Mouse (Mus musculus) liver, embryonic 16.5 days (tissue): ENCODE results near the gene Tmem206. TPM values are rescaled to one million over a fixed set of nuclear protein-coding genes. Genes with fewer than 3 reads are reported as not detected.

ENCODE experiments used
- ATAC-seq: fragments of 200-750 bp; cut with Nextera tagmentation; 2 replicates; pipeline ENCODE4 v1.8.0; 2017; ENCODE audit warnings: low read depth, mild to moderate bottlenecking, moderate number of reproducible peaks, moderate library complexity
- H3K27ac ChIP-seq: fragments of 300-500 bp; sonication (generic); 2 replicates; pipeline ENCODE4 v1.5.1; 2014; ENCODE audit warnings: mild to moderate bottlenecking, low read length
- H3K27me3 ChIP-seq: fragments of 300-500 bp; sonication (generic); 2 replicates; pipeline ENCODE4 v1.6.1; 2014; ENCODE audit warnings: low read depth, low read length, mixed read lengths; ENCODE audit not compliant: control insufficient read depth, insufficient read depth
- H3K36me3 ChIP-seq: fragments of 300-500 bp; sonication (generic); 2 replicates; pipeline ENCODE4 v1.6.1; 2014; ENCODE audit warnings: mild to moderate bottlenecking; ENCODE audit not compliant: control insufficient read depth, insufficient read depth
- H3K4me1 ChIP-seq: fragments of 300-500 bp; sonication (generic); 2 replicates; pipeline ENCODE4 v1.6.1; 2014; ENCODE audit warnings: low read depth, low read length, mixed read lengths; ENCODE audit not compliant: control insufficient read depth
- H3K4me2 ChIP-seq: fragments of 300-500 bp; sonication (generic); 2 replicates; pipeline ENCODE4 v1.6.1; 2014; ENCODE audit warnings: low read depth, low read length, mixed read lengths
- H3K4me3 ChIP-seq: fragments of 300-500 bp; sonication (generic); 2 replicates; pipeline ENCODE4 v1.5.1; 2014; ENCODE audit warnings: low read depth, mild to moderate bottlenecking, low read length
- H3K9ac ChIP-seq: fragments of 300-500 bp; sonication (generic); 2 replicates; pipeline ENCODE4 v1.6.1; 2014; ENCODE audit warnings: low read depth, low read length
- H3K9me3 ChIP-seq: fragments of 300-500 bp; sonication (generic); replicated peaks from 2 replicates; pipeline ENCODE4 v1.6.1; 2016; ENCODE audit warnings: low read length; ENCODE audit not compliant: control insufficient read depth
- WGBS: fragments of 180-500 bp; shearing (Covaris S2); extraction: QIAGEN DNeasy Blood & Tissue Kit; methylation state at CpG from one replicate; pipeline ENCODE4 v1.1.7; 2014; ENCODE audit not compliant: insufficient replicate concordance; 5-methylcytosine and 5-hydroxymethylcytosine counted together
- polyA plus RNA-seq: library from polyadenylated mRNA; unstranded; fragments of >200 nt; fragmentation: Nextera tagmentation; extraction: Ambion mirVana; gene quantifications from 2 replicates; pipeline ENCODE4 v1.2.1, GENCODE M21; 2015

Gene Tmem206
- polyA plus RNA-seq, 1 experiment from 2014 or later, result 6.1 TPM

- Histone ChIP-seq H3K9ac (no peak overlapping the region), H3K36me3 (no peaks in the 10 kb centered on the region), H3K27me3 (no peaks in the 10 kb centered on the region), H3K4me3 (no peak overlapping the region), H3K4me1 (peaks cover 16% of the 10 kb centered on the region), H3K27ac (no peak overlapping the region), H3K9me3 (no peaks in the 10 kb centered on the region), H3K4me2 (no peak overlapping the region)
- ATAC-seq, result no peak
- 80% methylated on average over 2 of the region's 2 CpGs for WGBS
Observed at GRCm38 (mm10) chr1:191378080-191378479, 52.4 kb downstream of the Tmem206 start.

DNA sequence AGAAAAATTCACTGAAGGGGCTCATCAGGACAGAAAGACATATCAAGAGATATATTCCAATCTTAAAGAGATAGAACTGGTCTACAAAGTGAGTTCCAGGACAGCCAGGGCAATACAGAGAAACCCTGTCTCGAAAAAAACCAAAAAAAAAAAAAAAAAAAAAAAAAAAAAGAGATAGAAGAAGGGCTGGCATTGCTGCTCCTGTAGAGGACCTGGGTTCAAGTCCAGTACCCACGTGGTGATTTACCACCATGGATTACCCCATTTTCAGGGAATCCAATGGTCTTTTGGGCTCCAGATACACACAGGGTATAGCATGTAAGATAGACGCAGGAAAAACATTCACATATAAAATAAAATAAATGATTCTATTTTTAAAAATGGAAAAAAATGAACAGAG lies 55.1 kb downstream of the Tmem206 start:
- Histone ChIP-seq H3K27ac (no peak overlapping the region), H3K9ac (no peak overlapping the region), H3K9me3 (no peaks in the 10 kb centered on the region), H3K4me1 (peaks cover 6% of the 10 kb centered on the region), H3K27me3 (no peaks in the 10 kb centered on the region), H3K4me3 (no peak overlapping the region), H3K36me3 (no peaks in the 10 kb centered on the region), H3K4me2 (no peak overlapping the region)
- ATAC-seq, result no peak
- WGBS, result 79% methylated on average over 3 of the region's 3 CpGs

- 72% methylated on average over 11 of the region's 11 CpGs for WGBS
- H3K36me3 ChIP-seq, result no peaks in the 10 kb centered on the region
- H3K27ac ChIP-seq, result no peak overlapping the region
- H3K9me3 ChIP-seq, result no peaks in the 10 kb centered on the region
- H3K4me2 ChIP-seq, result no peak overlapping the region
- H3K27me3 ChIP-seq, result no peaks in the 10 kb centered on the region
- no peak overlapping the region for H3K9ac ChIP-seq
- no peak overlapping the region for H3K4me3 ChIP-seq
- peaks cover 2% of the 10 kb centered on the region; the same call in 1 of the 2 replicates for H3K4me1 ChIP-seq
- no peak for ATAC-seq
Observed at GRCm38 (mm10) chr1:191381955-191382736, 56.4 kb downstream of the Tmem206 start.

DNA sequence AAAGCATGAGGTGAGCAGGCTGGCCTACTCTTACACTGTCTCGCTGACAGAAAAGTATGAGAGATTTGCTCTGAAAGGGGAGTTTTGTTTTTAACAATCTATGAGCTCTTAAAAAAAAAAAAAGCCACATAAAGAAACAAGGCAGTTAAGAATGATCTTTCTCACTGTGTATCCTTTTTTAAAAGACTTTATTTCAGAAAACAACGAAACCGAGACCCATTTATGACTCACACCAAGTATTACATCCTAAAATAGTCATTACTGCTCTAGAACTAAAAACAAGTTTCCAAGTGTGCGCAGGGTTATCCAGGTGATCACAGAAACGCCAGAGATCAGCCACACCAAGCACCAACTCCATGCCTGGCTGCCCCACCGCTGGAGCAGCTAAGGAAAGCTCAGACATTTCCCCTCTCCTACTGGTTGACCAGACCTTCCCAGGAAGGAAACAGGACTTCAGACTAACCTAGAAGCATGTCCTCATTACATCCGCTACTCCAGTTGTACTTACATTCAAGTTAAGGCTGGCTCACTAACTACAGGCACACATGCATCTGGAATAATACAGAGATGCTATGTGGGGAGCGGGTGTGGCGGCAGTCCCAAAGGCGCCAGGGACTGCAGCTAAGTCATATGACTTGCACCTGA lies 59.2 kb downstream of the Tmem206 start:
- Histone ChIP-seq H3K9ac (no peak overlapping the region), H3K4me3 (no peak overlapping the region), H3K9me3 (no peaks in the 10 kb centered on the region), H3K4me2 (no peak overlapping the region), H3K4me1 (no peaks in the 10 kb centered on the region), H3K36me3 (no peaks in the 10 kb centered on the region), H3K27ac (no peak overlapping the region), H3K27me3 (no peaks in the 10 kb centered on the region)
- 89% methylated on average over 10 of the region's 10 CpGs for WGBS
- no peak for ATAC-seq

DNA sequence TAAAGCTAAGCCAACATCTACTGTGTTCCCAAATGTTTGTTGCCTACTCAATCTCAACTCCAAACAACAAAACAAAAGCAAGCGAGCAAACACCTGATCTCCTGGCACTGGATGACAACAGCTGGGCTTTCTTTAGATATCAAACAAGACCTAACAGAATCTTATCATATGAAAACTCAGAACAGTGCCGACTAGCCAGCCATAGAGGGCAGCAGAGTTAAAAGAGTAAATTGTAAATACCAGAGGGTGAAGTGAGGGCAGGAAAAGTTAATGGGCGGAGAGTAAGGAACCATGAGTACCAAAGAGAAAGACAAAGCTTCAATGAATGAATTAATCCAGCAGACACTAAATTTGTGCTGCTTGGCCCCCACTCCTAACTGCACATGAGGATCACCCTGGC lies 65.6 kb downstream of the Tmem206 start:
- H3K4me2 ChIP-seq, result no peak overlapping the region
- no peak overlapping the region for H3K27ac ChIP-seq
- no peaks in the 10 kb centered on the region for H3K27me3 ChIP-seq
- no peak for ATAC-seq
- no peak overlapping the region for H3K4me3 ChIP-seq
- 18% methylated on average over 3 of the region's 3 CpGs for WGBS
- H3K9me3 ChIP-seq, result no peaks in the 10 kb centered on the region
- H3K36me3 ChIP-seq, result no peaks in the 10 kb centered on the region
- H3K9ac ChIP-seq, result no peak overlapping the region
- H3K4me1 ChIP-seq, result peaks cover 16% of the 10 kb centered on the region

GRCm38 (mm10) chr1:191393536-191393935 lies 67.8 kb downstream of the Tmem206 start:
- Histone ChIP-seq H3K9me3 (no peaks in the 10 kb centered on the region), H3K9ac (no peak overlapping the region), H3K4me1 (peaks cover 19% of the 10 kb centered on the region), H3K36me3 (no peaks in the 10 kb centered on the region), H3K27me3 (no peaks in the 10 kb centered on the region), H3K4me3 (no peak overlapping the region), H3K4me2 (no peak overlapping the region), H3K27ac (no peak overlapping the region)
- no peak for ATAC-seq
- WGBS, result 44% methylated on average over 3 of the region's 3 CpGs

GRCm38 (mm10) chr1:191394126-191394525 lies 68.4 kb downstream of the Tmem206 start:
- Histone ChIP-seq H3K4me3 (peak overlapping the region; percentile 39), H3K9ac (peak overlapping the region; percentile 52), H3K4me2 (peak overlapping the region; percentile 69), H3K36me3 (no peaks in the 10 kb centered on the region), H3K4me1 (peaks cover 19% of the 10 kb centered on the region), H3K27me3 (no peaks in the 10 kb centered on the region), H3K27ac (no peak overlapping the region), H3K9me3 (no peaks in the 10 kb centered on the region)
- 19% methylated on average over 2 of the region's 2 CpGs for WGBS
- no peak for ATAC-seq

GRCm38 (mm10) chr1:191395200-191395599 lies 69.5 kb downstream of the Tmem206 start:
- Histone ChIP-seq H3K4me3 (peak overlapping the region; percentile 92), H3K36me3 (no peaks in the 10 kb centered on the region), H3K27ac (no peak overlapping the region), H3K9me3 (no peaks in the 10 kb centered on the region), H3K4me1 (peaks cover 19% of the 10 kb centered on the region), H3K27me3 (no peaks in the 10 kb centered on the region), H3K4me2 (peak overlapping the region; percentile 69), H3K9ac (peak overlapping the region; percentile 96)
- 8% methylated on average over 1 of the region's 1 CpGs for WGBS
- no peak for ATAC-seq

GRCm38 (mm10) chr1:191395871-191396433 lies 70.2 kb downstream of the Tmem206 start:
- no peak for ATAC-seq
- Histone ChIP-seq H3K4me2 (peak overlapping the region; percentile 69), H3K27me3 (no peaks in the 10 kb centered on the region), H3K4me1 (peaks cover 19% of the 10 kb centered on the region), H3K4me3 (peak overlapping the region; percentile 92), H3K27ac (peak overlapping the region; percentile 96), H3K9me3 (no peaks in the 10 kb centered on the region), H3K9ac (peak overlapping the region; percentile 96), H3K36me3 (no peaks in the 10 kb centered on the region)
- under 1% methylated on average over 43 of the region's 43 CpGs for WGBS
